Mouse (Mus musculus) embryonic facial prominence, embryonic 14.5 days (tissue): ENCODE results near the gene Syngap1. TPM values are rescaled to one million over a fixed set of nuclear protein-coding genes. Genes with fewer than 3 reads are reported as not detected.

Source experiments
- ATAC-seq: fragments of 200-750 bp; cut with Nextera tagmentation; 2 replicates; pipeline ENCODE4 v1.8.0; 2017; ENCODE audit warnings: low read depth, moderate number of reproducible peaks, moderate TSS enrichment
- DNase-seq: peaks from one replicate; pipeline ENCODE4 v3.0.0-alpha.2; 2015; ENCODE audit warnings: low spot score
- H3K27ac ChIP-seq: fragments of 300-500 bp; sonication (generic); replicated peaks from 2 replicates; pipeline ENCODE4 v1.5.1; 2014; ENCODE audit warnings: low read depth, mild to moderate bottlenecking, low read length, moderate library complexity
- H3K27me3 ChIP-seq: fragments of 300-500 bp; sonication (generic); replicated peaks from 2 replicates; pipeline ENCODE4 v1.6.1; 2014; ENCODE audit warnings: low read length; ENCODE audit not compliant: control insufficient read depth, insufficient read depth
- H3K36me3 ChIP-seq: fragments of 300-500 bp; sonication (generic); 2 replicates; pipeline ENCODE4 v1.6.1; 2014; ENCODE audit warnings: low read length, mixed read lengths; ENCODE audit not compliant: control insufficient read depth, insufficient read depth
- H3K4me1 ChIP-seq: fragments of 300-500 bp; sonication (generic); 2 replicates; pipeline ENCODE4 v1.6.1; 2014; ENCODE audit warnings: antibody characterized with exemption, low read length; ENCODE audit not compliant: control insufficient read depth, insufficient read depth
- H3K4me2 ChIP-seq: fragments of 300-500 bp; sonication (generic); 2 replicates; pipeline ENCODE4 v1.6.1; 2014; ENCODE audit warnings: low read depth, mild to moderate bottlenecking, low read length, moderate library complexity, mixed read lengths
- H3K4me3 ChIP-seq: fragments of 300-500 bp; sonication (generic); 2 replicates; pipeline ENCODE4 v1.5.1; 2014; ENCODE audit warnings: low read depth, mild to moderate bottlenecking, low read length
- H3K9ac ChIP-seq: fragments of 300-500 bp; sonication (generic); 2 replicates; pipeline ENCODE4 v1.6.1; 2014; ENCODE audit warnings: low read depth, mild to moderate bottlenecking, low read length, moderate library complexity, mixed read lengths
- H3K9me3 ChIP-seq: fragments of 300-500 bp; sonication (generic); 2 replicates; pipeline ENCODE4 v1.6.1; 2016; ENCODE audit warnings: low read length; ENCODE audit not compliant: control insufficient read depth
- WGBS: fragments of 180-500 bp; shearing (Covaris S2); extraction: QIAGEN DNeasy Blood & Tissue Kit; methylation state at CpG from one replicate; pipeline ENCODE4 v1.1.7; 2014; 5-methylcytosine and 5-hydroxymethylcytosine counted together
- polyA plus RNA-seq: library from polyadenylated mRNA; unstranded; fragments of >200 nt; fragmentation: Nextera tagmentation; extraction: Ambion mirVana; gene quantifications from 2 replicates; pipeline ENCODE4 v1.2.1, GENCODE M21; 2014

Gene Syngap1
- polyA plus RNA-seq, 1 experiment from 2014 or later: 1.4 TPM

DNA sequence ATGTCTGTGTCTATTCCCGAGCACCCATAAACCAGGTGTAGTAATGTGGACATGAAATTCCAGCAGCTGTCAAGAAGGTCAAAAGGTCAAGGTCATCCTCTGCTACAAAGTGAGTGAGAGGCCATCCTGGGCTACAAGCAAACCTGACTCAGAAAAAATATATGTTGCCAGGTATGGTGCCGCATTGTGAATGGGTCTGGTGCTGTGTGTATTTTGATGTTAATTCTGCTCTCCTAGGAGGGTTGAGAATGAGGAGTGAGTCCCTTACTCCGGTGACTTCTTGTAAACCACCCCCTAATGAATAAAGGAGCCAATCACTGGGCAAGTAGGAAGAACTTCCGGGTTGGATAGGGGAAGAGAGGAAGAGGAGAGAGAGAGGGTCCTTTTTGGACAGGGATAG lies 56.6 kb downstream of the Syngap1 start:
- no peak overlapping the region for H3K4me3 ChIP-seq
- ATAC-seq (no peak), DNase-seq (no peak)
- H3K36me3 ChIP-seq: no peaks in the 10 kb centered on the region
- H3K27ac ChIP-seq: no peak overlapping the region
- no peak overlapping the region for H3K9ac ChIP-seq
- WGBS: 81% methylated on average over 4 of the region's 4 CpGs
- H3K9me3 ChIP-seq: no peaks in the 10 kb centered on the region
- no peaks in the 10 kb centered on the region for H3K27me3 ChIP-seq
- H3K4me2 ChIP-seq: no peak overlapping the region
- H3K4me1 ChIP-seq: no peaks in the 10 kb centered on the region

DNA sequence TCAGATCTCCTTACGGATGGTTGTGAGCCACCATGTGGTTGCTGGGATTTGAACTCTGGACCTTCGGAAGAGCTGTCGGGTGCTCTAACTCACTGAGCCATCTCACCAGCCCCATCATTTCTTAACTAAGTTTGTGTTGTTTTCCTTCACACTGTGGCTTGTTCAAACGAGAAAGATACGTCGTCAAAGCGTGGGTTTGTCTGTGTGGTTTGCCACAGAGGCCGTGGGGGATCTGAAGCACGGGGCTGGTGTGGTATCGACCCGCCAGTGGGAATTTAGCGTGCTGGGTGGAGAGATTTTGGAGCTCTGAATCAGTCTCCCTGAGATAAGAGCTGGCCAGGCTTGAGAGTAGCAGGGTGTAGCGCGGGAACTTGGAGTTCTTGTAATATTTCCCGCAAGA lies 57.2 kb downstream of the Syngap1 start:
- ATAC-seq: no peak
- H3K36me3 ChIP-seq: no peaks in the 10 kb centered on the region
- H3K9ac ChIP-seq: no peak overlapping the region
- H3K4me2 ChIP-seq: no peak overlapping the region
- H3K4me3 ChIP-seq: no peak overlapping the region
- H3K27ac ChIP-seq: no peak overlapping the region
- H3K27me3 ChIP-seq: no peaks in the 10 kb centered on the region
- WGBS: 85% methylated on average over 15 of the region's 15 CpGs
- no peaks in the 10 kb centered on the region for H3K9me3 ChIP-seq
- DNase-seq: no peak
- no peaks in the 10 kb centered on the region for H3K4me1 ChIP-seq

DNA sequence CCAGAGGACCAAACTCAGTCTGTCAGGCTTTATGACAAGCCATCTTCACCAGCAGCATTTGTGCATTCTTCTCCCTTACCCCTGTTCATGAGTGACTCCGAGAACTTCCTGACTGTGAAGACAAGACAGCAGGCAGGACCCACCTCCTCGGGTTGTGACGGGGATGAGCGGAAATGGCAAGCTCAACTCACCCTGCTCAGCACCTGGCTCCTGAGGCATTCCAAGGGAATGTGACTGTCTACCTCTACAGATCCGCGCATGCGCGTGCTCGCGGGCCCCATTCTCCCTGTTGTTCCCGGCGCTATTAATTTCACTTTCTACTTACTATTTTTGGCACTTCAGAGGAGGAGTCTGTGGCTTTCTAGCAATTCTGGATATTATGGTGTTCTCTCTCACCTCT lies 58.9 kb downstream of the Syngap1 start:
- WGBS: 67% methylated on average over 12 of the region's 12 CpGs
- no peak overlapping the region for H3K4me2 ChIP-seq
- H3K27me3 ChIP-seq: no peaks in the 10 kb centered on the region
- no peak overlapping the region for H3K27ac ChIP-seq
- no peaks in the 10 kb centered on the region for H3K9me3 ChIP-seq
- H3K4me3 ChIP-seq: no peak overlapping the region
- no peaks in the 10 kb centered on the region for H3K4me1 ChIP-seq
- DNase-seq (peak; percentile 36), ATAC-seq (no peak)
- no peak overlapping the region for H3K9ac ChIP-seq
- H3K36me3 ChIP-seq: no peaks in the 10 kb centered on the region

DNA sequence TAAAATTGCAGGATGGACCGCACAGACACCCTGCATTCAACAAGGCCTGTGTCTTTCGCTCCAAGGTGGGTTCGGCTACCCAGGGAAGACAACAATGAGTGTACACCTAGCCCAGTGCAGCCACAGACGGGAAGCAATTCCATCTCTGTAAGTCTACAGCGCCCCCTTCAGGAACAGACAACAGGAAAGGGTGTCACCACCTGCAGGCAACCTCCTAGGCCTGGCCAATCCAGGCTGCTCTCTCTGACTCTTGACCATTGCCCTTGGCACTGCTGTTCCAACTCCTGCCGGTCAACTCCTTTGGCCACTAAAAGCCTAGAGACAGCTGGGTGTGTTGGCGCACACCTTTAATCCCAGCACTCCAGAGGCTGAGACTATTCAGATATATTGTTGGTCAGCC lies 60.1 kb downstream of the Syngap1 start:
- no peak for DNase-seq
- Histone ChIP-seq H3K9me3 (no peaks in the 10 kb centered on the region), H3K36me3 (no peaks in the 10 kb centered on the region), H3K4me3 (no peak overlapping the region), H3K9ac (no peak overlapping the region), H3K27me3 (no peaks in the 10 kb centered on the region), H3K27ac (no peak overlapping the region), H3K4me2 (no peak overlapping the region), H3K4me1 (no peaks in the 10 kb centered on the region)
- 76% methylated on average over 7 of the region's 7 CpGs for WGBS
- ATAC-seq: no peak

DNA sequence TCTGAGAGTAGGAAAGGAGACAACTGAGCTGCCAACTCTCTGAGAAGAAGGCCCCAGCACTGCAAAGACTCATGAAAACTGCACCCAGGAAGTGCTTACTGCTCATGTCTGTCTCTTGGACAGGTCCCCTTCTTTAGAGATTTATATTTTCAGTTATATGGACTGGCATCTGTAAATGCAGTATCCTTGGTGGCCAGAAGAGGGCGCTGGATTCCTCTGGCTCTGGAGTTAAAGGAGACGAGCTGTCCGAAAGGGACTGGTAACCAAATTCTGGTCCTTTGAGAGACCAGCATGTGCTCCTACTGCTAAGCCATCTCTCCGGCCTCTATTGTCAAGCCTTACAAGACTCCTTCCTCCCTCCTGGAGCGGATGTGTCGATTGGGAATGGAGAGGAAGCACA lies 60.8 kb downstream of the Syngap1 start:
- Histone ChIP-seq H3K36me3 (no peaks in the 10 kb centered on the region), H3K4me2 (no peak overlapping the region), H3K27me3 (no peaks in the 10 kb centered on the region), H3K9ac (no peak overlapping the region), H3K27ac (no peak overlapping the region), H3K9me3 (no peaks in the 10 kb centered on the region), H3K4me1 (no peaks in the 10 kb centered on the region), H3K4me3 (no peak overlapping the region)
- DNase-seq (no peak), ATAC-seq (no peak)
- 34% methylated on average over 6 of the region's 6 CpGs for WGBS

DNA sequence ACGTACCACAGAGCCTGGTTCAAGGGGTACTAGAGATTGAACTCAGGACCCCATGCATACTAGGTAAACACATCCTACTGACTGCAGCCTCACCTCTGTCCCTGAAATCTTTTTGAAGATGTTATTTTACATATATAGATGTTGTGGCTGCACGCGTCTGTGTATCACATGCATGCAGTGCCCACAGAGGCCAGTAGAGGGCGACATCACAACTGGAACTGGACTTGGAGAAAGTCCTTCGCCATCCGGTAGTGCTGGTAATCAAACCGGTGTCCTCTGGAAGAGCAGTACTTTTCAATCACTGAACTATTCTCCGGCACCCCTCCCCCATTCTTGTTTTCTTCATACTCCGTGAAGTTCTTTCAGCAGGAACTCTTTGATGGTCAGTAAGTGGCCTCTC lies 63.4 kb downstream of the Syngap1 start:
- H3K27ac ChIP-seq: no peak overlapping the region
- H3K9me3 ChIP-seq: no peaks in the 10 kb centered on the region
- H3K9ac ChIP-seq: no peak overlapping the region
- H3K27me3 ChIP-seq: no peaks in the 10 kb centered on the region
- no peaks in the 10 kb centered on the region for H3K4me1 ChIP-seq
- DNase-seq (no peak), ATAC-seq (no peak)
- no peak overlapping the region for H3K4me2 ChIP-seq
- no peak overlapping the region for H3K4me3 ChIP-seq
- 39% methylated on average over 9 of the region's 9 CpGs for WGBS
- no peaks in the 10 kb centered on the region for H3K36me3 ChIP-seq

DNA sequence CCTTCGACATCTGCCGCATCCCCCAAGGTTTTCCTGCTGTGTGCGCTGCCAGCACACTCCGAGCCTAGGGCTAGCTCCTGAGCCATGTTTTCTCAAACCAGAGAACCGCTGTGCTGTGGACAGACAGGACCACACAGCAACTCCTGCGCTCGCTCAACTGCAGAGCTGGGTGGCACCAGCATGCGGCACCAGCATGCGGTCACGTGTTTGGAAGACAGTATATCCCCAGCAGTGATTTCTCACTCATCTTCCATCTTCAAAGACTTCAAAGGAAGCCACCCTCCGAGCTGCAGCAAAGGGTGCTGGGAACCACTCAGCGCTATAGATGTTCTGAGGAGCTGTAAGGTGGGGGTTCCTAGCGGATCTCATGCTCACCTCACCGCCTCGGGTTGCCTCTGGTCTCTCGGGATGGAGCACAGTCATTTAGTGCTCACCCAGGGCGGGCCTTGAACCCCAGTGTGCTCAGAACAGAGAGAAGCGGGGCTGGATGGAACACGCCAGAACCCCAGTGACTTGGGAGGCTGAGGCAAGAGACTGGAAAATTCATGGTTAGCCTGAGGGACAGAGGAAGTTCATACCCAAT lies 63.9 kb downstream of the Syngap1 start:
- Histone ChIP-seq H3K9ac (no peak overlapping the region), H3K4me3 (no peak overlapping the region), H3K27me3 (no peaks in the 10 kb centered on the region), H3K9me3 (no peaks in the 10 kb centered on the region), H3K4me1 (no peaks in the 10 kb centered on the region), H3K4me2 (no peak overlapping the region), H3K27ac (no peak overlapping the region), H3K36me3 (no peaks in the 10 kb centered on the region)
- WGBS: 47% methylated on average over 19 of the region's 19 CpGs
- ATAC-seq (no peak), DNase-seq (no peak)

DNA sequence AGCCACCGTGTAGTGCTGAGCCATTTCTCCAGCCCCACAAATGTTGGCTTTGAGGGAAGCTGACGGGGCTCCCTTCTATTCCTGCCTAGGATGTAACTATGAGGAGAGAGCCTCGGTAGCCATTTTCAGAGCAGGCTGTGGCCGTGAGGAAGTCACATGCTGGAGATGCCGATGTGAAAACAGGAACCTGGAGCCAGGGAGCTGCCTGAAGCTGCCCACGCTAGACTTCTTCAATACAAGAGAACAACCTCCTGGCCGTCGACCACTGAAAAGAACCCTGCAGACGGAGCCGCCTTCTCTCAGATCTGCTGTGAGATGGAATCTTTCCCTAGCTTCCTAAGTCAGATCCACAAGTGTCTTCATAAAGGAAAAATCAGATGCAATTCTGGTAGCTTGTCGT lies 64.6 kb downstream of the Syngap1 start:
- H3K36me3 ChIP-seq: no peaks in the 10 kb centered on the region
- no peak for DNase-seq
- no peak overlapping the region for H3K4me3 ChIP-seq
- H3K9me3 ChIP-seq: no peaks in the 10 kb centered on the region
- H3K27ac ChIP-seq: no peak overlapping the region
- H3K27me3 ChIP-seq: no peaks in the 10 kb centered on the region
- H3K4me2 ChIP-seq: no peak overlapping the region
- H3K4me1 ChIP-seq: no peaks in the 10 kb centered on the region
- ATAC-seq: no peak
- 53% methylated on average over 11 of the region's 11 CpGs for WGBS
- H3K9ac ChIP-seq: no peak overlapping the region

DNA sequence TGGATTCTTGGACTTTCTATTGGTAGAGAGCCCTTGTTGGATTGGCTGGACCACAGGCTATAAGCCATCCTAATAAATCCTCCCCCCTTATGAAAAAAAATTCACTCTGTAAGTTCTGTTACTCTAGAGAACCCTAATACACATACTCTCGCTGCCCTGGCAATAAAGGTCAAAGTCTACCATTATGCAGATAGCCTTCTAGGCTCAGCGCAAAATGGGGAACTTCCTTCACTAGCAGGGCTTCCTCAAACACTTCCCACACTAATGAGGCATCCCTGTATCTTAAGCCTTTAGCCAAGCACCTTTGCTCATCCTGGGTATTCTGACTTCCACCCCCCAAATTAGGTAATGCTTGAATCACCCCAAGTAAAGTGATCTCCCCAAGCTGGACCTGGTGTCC lies 67.2 kb downstream of the Syngap1 start:
- no peak overlapping the region for H3K4me3 ChIP-seq
- H3K36me3 ChIP-seq: no peaks in the 10 kb centered on the region
- DNase-seq (no peak), ATAC-seq (no peak)
- no peaks in the 10 kb centered on the region for H3K27me3 ChIP-seq
- no peak overlapping the region for H3K9ac ChIP-seq
- no peaks in the 10 kb centered on the region for H3K4me1 ChIP-seq
- H3K4me2 ChIP-seq: no peak overlapping the region
- no peaks in the 10 kb centered on the region for H3K9me3 ChIP-seq
- H3K27ac ChIP-seq: no peak overlapping the region
- WGBS: 83% methylated on average over 2 of the region's 2 CpGs
